Mouse (Mus musculus) right cerebral cortex, postnatal 10 days (tissue): ENCODE data around the gene 2900011O08Rik.

Experiments
- DNase-seq, 2 experiments: peaks; one replicate each; pipeline ENCODE4 v3.0.0; 2021; ENCODE audit warnings: low spot score in 2 of 2

Gene 2900011O08Rik

DNA sequence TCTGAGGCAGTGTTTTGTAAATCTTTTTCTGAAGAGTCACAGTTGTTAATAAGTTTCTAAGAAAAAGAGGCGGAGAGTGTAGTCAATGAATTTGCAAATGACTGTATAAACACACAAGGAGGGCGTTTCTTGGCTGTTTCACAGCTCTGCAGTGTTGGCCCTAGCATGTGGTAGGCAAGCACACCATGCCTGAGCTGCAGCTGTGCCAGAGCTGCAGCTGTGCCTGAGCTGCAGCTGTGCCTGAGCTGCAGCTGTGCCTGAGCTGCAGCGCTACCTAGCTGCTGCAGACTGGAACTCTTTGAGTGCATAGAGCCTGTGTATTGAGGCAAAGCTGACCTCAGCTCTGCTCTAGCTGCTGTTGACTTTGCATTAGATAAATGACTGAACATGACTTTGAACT lies 17.8 kb downstream of the 2900011O08Rik start:
- no peak for DNase-seq

DNA sequence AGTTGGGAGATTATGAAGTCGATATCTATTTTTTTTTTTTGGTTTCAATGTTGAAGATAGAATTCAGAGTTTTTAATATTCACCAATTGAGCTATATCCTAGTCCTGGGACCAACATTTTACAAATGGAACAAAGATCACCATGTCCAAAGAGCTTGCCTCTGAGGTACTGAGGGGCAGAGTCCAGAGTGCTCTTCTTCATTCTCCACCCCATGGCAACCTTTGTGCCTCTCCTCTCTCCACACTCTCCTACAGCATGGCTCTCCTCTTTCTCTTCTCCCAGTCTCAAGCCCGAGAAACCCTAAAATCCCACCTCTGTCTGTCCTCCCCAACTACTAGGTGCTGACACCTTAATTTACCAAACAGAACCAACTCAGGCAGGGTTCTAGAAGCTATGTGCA lies 18.3 kb downstream of the 2900011O08Rik start:
- DNase-seq, result no peak

DNA sequence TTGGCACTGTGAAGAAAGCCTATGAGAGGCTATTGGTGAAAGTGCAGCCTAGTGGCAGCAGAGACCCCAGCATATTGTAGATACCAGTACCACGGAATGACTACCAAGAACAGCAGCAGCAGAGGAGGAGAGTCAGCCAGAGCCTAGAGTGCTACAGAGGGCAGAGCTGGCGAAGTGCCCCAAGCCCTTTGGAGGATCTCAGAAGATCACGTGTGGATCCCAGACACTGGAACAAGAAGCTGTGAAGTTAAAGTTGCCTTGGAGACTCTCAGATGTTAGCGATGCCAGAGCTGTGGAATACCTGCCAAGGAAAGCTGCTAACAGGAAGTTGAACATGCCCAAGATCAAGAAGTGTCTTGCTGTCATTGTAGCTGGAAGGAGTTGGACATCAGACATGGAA lies 18.9 kb downstream of the 2900011O08Rik start:
- DNase-seq, result peak; percentile 44 to 56

DNA sequence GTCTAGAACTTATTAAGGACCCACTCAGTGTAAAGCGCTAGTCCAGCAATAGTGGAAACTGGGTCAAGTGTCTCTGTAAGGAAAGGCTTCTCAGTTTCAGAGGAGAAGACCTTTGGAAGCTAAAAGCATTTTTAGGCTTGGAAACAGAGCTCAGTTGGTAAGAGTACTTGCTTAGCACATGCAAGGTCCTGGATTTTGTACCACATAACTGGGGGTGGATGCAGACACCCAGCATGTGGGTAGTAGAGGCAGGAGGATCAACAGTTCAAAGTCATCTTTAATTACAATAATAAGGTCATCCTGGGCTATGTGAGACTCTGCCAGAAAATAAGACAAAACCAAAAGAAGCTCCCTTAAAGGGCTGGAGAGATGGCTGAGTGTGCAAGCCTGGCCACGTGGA lies 21.7 kb downstream of the 2900011O08Rik start:
- no peak for DNase-seq

DNA sequence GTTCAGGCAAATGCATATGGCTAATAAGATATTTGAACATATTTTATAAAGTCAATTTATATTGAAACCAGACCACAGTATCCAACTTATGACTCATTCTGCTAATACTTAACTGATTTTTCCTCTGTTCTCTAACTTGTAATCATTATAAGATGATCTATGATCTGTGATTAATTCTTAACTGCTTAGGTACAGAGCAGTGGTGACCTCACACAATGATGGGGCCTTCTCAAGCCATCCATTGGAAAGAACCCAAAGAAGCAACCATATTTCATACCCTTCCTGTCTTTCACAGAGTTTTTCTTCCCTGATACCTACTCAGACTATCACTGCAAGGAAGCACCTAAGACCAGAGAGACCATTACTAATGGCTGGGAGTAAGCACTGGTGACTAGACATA lies 22.3 kb downstream of the 2900011O08Rik start:
- no peak for DNase-seq

DNA sequence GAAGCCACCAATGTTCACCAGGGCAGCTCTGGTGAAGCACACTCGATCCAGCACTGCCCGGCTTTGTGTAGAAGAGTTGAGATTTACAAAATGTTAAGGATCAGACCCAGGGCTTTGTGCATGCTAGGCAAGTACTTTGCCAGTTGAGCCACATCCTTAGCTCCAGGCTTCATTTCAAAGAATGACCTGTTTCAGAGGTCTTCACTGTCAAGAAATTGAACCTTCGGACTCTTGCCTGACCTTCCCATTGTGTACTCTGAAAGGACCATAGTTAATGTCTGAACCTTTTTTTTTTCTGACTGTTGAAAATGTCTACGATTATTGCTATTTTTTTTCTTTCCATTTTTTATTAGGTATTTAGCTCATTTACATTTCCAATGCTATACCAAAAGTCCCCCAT lies 23.6 kb downstream of the 2900011O08Rik start:
- no peak for DNase-seq

DNA sequence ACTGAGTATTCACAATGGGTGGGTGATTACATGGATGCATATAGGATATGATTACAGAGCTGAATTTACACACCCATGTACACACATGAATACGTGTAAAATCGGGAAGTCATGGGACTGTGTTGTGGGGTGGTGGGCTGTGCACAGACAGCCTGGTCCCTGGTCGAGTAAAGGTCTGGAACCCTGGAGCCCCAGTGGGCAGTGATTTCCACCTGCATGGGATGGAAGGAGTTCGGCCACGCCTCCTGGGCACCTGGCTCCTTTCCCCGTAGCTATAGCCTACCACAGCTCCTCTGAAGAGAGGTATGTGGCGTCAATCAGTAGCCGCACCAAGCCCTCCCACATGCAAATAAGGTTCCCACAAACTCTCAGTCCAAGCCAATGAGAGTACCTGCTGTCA lies 30.9 kb downstream of the 2900011O08Rik start:
- DNase-seq, result no peak

DNA sequence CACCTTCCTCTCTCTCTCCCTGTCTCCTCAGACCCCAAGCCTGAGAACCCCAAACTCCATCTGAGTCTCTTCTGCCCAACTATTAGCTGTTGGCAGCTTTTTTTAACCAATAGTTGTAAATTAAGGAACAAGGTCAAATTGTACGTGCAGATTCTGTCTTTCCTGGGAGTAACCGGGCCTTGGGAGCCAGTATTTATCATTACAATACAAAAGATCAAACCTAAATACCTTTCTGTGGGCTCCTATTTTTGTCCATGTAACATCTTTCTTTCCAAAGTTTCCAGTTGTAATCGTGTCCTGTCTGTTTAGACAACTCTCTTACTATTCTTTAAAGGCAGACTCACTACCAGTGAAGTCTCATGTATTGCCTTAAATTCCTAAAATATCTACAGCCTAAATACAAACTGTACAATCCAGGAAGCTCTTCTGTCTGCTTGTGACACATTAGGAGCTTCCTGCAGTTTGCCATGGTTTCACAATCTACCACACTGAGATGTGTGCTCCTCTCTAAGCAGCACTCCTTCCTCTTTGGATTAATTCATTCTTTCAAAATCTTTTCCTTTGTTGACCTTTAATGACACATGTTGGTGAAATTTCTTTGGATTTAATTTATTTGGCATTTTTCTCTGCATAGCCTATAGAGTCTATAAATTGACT lies 34.9 kb downstream of the 2900011O08Rik start:
- DNase-seq, result no peak

DNA sequence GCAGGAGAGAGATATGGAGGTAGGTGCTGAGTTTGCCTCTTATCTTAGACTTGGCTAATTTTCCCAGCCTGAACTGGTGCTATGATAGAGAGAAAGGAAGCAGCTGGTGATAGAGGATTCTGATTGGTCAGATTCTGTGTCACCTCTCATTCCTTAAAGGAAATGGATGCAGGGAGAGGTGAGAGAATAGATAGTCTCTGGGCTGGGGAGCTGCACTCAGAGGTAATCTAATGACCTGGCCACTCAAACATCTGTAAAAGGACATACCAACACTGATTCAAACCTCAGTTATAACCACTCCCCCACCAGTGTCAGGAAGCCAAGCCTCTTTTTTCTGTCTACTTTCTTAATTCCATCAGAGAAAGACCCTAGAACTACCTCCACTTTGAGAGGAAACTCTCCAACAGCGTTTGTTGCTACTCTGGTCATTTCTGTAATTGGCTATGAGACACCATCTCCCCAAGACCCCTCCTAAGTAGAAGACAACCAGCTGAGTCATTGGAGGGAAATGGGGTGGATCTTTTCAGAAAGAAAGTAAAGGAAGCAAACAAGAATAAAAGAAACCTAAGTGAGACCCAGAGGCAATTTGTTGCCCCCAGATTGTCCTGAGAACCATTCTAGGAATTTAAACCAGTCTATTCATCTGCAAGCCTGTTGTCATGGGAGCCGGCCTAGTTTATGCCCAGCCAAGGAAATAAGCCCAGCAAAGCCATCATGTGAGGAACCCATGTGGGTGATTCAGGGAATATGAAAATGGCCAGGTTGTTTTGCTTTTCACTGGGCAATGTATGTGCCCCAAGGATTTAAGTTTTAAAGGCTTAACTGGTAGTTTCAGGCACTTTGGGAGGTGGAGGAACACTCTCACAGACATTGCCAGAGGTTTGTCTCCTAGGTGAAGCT lies 38.9 kb downstream of the 2900011O08Rik start:
- no peak for DNase-seq

DNA sequence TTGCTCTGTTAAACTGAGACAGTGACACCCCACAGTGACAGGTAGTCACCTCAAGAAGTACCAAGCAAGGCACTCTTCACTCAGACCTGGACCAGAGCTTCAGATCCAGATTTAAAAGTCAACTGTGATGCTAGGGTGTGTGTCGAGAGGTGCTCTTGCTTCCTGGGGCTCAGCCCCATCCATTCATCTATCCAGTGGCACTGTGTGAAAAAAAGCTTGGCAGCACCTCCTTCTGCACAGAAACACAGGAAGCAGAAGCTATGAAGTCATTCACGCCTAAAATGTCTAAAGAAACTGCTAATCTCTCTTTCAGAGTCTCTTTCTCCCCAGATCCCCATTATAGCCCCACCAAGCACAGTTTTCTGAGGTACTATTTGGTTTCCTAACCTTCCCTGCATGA lies 42.7 kb downstream of the 2900011O08Rik start:
- no peak for DNase-seq

DNA sequence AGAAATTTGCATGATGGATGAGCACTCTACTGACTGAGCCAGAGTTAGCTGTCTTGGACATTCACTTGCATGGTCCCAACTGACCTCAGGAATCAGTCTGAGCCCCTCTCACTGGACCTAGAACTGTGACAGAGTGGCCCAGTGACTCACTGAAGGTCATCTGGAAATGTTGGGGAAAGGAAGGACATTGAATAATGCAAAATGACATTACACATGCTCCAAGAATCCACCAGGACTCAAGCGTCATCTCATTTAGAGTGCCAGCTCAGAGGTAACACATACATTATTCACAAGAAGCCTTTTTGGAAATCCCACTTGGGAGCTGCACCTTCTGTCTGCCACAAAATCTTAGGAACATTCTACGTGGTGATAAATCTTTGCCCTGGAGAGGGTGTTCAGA lies 43.4 kb downstream of the 2900011O08Rik start:
- DNase-seq, result no peak

DNA sequence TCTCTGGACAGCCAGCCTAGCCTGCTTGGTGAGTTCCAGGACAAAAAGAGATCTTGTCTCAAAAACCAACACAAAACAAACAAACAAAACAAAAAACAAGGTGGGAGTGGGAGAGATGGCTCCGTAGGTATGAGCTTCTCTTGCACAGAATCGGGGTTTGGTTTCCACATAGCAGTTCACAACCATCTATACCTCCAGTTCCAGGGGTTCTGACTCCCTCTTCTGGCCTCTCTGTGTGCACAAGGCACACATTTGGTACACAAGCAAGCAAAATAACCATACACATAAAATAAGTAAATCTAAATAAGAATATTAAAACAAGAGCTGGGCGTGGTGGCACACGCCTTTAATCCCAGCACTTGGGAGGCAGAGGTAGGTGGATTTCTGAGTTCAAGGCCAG lies 44.2 kb downstream of the 2900011O08Rik start:
- no peak for DNase-seq

DNA sequence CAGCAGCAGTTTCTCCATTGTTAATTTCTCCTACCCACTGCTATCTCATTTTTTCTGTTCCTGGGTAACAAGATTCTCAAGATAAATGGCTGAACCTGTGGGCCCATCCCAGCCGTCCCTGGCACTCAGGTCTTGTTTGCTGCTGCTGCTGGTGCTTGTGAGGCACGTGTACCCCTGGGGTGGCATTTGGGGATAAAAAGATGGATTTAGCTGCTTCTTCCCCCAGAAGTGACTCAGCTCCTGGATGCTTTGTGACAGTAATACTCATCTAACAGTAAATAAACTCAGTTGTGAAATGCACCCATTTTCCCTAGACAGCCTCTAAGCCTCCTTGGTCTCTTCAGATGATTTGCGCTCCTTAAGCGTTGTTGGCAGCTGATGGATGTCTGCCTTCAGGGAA lies 46.7 kb downstream of the 2900011O08Rik start:
- DNase-seq, result peak in 1 of 2 experiments; percentile 7

DNA sequence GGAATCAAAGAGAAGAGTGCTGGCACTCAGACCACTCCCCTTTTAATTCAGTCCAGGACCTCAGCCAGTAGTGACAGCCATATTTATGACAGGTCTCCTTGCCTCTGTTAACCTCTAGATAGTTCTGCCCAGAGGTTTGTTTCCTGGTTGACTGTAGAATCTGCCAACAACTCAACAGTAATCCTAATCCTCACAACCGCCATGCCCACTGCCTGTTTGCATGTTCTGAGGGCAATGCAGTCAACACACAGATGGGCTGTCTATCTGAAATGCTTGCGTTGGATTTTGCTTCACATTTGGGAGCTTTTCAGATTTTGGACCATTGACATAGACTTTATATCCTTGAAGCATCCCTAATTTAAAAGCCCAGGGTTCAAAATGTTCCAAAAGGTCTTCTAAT lies 56.0 kb downstream of the 2900011O08Rik start:
- DNase-seq, result peak in 1 of 2 experiments; percentile 6

DNA sequence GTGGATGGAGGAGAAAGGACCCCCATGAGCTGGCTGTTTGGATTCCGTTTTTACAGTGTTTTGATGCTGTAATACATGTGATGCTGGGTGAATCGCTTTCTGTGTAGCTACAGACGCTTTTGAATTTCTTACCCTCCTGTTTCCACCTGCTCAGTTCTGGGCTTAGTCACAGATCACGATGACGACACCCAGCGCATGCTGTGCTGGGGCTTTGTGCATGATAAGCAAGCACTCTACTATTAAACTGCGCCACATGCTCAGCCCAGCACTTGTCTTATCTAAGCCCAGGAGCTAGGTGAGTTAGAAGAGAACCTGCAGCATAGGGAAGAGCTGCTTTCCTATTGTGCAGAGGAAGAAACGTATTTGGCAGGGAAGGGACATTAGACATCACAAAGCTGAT lies 58.3 kb downstream of the 2900011O08Rik start:
- DNase-seq, result peak; percentile 39 to 53

DNA sequence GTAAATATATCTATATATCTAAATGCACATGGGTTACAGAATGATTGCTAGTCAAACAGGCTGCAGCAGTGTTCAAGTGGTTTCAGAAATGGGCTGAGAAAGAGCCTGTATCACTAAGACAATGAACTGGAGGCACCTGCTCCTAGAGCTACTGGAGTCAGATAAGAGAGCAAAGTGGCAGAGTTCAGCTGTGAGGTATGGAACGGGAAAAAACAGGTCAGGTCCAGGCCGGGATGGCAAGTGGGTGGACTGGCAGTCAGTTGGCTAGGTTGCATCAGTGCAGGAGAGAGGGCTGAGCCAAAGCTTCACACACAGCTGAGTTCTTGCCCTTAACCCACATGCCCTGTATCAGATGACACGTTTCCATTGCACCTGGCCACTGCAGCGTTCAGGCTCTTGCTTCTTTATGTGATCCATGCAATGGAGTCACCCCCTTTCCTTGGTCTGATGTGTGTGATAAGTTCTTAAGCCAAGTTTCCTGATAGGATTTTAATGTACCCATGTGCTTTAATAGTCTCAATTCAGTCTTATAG lies 59.9 kb downstream of the 2900011O08Rik start:
- peak in 1 of 2 experiments; percentile 17 for DNase-seq

DNA sequence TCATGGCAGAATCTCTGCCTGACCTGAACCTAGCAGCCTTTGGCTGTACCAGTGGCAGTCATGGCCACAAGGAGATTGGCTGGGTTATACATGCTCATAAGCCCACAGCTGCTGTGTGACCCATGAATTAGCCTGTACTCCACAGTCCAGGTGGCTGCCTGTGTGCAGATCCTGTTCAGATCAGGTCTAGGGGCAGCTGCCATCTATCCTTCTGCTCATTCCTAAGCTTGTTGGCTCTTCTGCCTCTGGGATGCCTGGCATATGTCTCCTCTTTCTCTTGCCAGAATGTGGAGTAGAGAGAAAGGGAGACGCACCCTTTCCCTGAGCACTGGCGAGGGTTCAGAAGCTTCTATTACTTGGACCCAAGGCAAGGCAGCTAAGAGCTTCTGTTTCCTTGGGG lies 65.8 kb downstream of the 2900011O08Rik start:
- DNase-seq, result no peak

DNA sequence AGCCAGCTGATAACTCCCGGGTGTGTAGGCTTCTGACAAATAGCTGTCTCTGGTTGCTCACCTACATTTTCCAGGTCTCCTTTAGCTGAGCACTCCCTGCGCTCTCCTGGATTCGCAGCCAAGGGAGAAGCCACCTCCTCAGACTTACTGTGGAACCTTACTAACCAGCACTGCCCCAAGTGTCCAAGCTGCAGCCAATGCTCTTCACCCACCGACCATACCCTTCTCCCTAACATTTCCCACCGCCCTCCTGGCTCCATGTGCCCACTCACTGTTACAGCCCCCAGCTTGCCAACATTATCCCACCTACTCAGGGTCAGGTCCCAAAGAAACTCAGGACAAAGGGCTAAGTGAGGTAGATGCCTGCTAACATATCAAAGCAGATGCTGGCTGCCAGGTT lies 66.7 kb downstream of the 2900011O08Rik start:
- no peak for DNase-seq

DNA sequence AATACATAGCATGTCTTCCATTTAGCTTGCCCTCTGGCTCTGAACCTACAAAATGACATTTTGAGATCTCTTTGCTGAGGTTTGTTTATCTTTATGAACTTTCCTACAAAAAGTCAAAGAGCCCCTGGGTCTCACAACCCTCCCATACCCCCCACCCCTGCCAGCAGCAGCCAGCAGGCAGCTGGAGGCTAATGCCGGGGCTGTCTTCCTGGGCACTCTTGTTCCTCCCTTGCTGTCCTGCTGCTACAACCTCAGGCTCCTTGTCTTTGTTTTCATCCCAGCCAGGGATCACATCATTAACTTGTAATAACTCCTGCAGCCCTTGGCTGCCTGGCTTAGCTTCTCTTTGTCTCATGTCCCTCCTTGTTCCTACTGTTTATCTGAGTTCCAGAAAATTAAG lies 68.9 kb downstream of the 2900011O08Rik start:
- DNase-seq, result no peak

DNA sequence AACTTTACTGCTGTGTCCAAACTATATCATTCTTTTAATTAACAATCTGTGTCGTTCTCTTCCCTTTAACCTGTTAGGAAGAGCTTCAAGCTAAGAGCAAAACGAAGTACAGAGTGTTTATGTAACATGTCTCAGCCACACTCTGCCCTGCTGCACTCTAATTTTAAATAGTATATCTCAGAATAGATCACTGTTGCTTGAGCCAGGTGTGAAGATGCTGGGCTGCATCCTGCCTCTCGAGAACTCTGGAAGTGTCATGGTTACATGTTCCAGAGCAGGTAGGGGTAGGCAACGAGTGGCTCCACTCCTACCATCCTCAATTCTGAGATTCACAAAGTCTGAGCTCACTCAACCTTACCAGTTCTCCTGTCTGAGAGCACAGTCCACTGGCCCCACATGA lies 70.3 kb downstream of the 2900011O08Rik start:
- no peak for DNase-seq

DNA sequence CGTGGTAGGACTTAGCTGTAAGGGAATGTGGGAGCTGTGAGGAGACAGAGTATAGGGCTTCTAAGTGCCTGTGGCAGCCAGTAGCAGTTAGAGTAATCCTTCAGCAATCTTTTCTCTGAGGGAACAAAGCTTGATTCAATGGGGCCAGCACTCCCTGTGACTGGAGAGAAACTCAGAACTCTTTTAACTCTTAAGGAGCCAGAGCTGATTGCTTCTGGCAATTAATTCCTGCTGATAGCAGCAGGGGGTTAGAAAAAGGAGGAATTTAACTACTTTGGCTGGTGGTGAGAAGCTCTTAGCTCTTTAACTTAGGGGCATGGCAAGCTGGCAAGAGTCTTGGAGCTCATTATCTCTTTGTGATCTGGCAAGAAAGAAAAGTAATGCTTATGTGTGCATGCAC lies 72.1 kb downstream of the 2900011O08Rik start:
- no peak for DNase-seq

DNA sequence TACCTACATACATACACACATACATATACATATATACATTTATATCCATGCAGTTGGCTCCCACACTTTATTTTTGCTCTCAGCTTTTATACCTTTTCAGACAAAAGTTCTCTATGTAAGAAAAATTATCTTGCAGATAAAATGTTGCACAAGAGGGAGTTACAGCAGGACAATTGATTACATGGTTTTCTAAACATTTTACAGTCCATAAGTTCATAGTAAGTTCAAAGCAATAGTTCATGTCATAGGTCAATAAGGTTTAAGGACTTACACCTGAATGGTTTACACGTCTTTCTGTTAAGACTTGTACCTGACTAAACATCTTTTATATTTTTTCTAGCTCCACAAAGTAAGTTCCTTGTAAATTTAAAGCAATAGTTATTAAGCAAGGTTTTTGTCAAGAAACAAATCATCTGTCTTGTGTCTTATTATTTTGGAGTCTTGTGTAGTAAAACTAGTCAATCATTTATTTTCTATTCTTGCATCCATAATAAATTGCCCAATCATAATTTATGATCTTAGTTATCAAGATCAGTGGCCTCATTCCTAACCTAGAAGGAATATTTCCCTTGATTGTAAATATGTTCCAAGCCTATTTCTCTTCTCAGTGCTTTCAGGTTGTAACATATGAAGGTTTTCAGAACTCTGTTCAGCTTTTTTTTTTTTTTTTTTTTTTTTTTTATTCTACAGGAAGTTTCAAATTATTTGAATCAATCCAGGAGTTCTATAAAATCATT lies 72.9 kb downstream of the 2900011O08Rik start:
- DNase-seq, result no peak
